Mouse (Mus musculus): ENCODE data around the gene Dnah12.
"Not testable (repeated sequence)": the region's sequence is repeated elsewhere in the genome, so short reads cannot be mapped to it uniquely, and the experiment has no call there.

Gene Dnah12

DNA sequence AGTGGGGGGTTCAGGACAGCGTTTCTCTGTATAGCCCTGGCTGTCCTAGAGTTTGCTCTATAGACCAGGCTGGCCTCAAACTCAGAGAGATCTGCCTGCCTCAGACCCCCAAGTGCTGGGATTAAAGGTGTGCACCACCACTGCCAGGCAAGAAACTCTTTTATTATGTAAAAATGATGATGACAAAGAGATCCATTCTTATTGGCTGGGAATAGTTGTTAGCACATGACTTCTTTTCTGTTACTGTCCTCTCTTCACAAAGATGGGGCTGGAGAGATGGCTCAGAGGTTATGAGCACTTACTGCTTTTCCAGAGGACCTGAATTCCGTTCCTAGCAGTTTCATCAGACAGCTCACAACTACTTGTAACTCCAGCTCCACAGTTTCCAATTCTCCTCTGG lies 186.9 kb downstream of the Dnah12 start:
- DNase-seq (ENCODE audit: low spot score in 2 of 2) = no peak

DNA sequence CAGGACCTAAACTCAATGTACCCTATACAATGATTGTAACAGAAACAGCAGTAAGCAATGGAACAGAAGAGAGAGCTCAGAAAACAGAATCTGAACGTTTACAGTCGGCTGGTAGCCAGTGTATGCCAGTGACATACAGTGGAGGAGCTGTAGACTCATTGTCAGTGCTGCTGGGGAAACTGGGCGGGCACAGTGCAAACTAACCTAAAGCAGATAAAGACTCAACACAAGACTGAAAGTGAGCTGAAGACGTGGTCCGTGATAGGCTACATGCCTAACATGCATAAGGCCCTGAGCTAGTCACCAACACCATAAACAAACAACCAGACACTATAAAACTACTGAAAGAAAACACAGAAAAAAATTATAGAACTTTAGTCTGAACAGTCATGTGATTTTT lies 188.6 kb downstream of the Dnah12 start:
- DNase-seq (ENCODE audit: low spot score in 2 of 2) = no peak

DNA sequence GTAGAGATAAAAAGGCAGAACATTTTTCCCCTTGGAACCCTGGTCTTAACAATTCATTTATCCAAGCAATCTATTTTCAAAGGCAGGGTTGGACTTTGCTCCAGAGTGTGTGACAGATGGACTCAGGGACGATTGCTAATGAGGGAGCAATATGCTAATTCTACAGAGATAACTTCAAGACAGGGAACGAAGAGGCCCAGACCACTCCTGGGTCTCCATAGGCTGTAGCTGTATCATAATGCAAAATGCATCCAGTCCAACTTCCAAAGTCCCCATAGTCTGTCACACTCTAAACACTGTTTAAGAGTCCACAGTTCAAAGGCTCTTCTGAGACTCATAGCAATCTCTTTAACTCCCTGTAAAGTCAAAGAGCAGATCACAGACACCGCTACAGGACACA lies 194.2 kb downstream of the Dnah12 start:
- no peak for DNase-seq (ENCODE audit: low spot score in 2 of 2)

DNA sequence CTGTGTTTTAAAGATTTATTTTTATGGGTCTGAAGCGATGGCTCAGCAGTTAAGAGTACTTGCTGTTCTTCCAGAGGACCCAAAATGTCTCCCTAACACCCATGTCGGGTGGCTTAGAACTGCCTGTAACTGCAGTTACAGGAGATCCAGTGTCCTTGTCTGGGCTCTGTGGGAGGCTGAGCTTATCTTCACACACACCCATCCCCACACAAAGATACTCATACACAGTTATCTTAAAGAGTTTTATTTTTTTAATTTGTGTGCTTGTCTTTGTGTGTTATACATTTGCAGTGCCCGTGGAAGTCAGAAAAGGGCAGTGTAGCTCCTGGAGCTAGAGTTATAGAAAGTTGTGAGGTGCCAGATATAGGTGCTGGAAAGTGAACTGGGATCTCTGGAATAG lies 197.7 kb downstream of the Dnah12 start:
- no peak for DNase-seq (ENCODE audit: low spot score in 2 of 2)

DNA sequence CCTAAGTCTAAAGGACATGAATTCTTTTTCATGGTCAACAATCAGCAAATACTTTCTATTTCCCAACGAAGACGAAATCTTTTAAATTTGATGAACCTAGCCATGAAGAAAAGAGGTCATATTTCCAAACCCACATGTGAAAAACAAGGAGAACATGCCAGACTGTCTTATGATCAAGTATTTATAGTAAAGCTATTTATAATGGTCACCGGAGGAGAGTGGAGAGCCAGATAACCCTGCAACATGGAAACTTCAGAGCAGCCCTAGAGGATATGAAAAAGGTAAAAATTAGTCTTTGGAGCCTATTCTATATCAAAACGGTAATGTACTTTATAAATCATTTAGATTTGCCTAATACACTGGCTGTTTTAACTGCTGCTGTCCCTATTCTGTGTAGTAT lies 201.3 kb downstream of the Dnah12 start, which contains the start of gene Asb14:
Asb14 (plus strand) TSS at position 166 of the 400 bp plus-strand sequence.
- no peak for DNase-seq (ENCODE audit: low spot score in 2 of 2)

DNA sequence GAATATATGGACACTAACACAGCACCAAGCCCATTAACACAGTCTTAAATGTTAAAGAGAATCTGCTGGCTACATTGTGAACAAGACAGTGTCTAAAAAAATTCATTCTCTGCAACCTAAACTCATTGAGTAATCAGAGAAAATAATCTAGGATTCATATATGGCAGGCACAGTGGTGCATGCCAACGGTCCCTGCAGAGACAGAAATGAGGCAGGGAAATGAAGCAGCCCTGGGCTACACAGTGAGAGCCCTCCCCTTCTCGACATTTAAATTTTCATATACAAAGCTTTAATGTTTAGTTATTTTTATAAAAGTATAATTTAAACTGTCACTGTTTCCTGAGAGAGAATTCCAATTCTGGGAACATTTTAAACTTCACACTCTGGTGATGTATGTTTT lies 206.4 kb downstream of the Dnah12 start:
- no peak for DNase-seq (ENCODE audit: low spot score in 2 of 2)

DNA sequence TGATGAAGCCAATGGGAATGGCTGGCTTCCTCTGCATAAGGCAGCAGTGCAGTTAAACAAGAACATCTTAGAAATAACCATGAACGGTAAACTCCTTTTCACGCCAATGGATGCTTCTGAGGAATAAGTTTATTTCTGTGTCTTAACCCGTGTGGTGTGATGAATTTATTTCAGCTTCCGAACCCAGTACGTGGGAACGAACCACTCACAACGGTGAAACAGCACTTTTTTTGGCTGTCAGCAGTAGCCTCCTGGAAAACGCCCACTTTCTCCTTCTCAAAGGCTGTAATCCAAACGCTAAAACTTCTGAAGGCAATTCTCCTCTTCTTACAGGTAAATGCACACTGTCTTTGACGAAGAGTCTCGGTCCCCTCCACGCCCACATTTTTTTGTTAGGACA lies 207.8 kb downstream of the Dnah12 start:
- no peak for DNase-seq (ENCODE audit: low spot score in 2 of 2)

DNA sequence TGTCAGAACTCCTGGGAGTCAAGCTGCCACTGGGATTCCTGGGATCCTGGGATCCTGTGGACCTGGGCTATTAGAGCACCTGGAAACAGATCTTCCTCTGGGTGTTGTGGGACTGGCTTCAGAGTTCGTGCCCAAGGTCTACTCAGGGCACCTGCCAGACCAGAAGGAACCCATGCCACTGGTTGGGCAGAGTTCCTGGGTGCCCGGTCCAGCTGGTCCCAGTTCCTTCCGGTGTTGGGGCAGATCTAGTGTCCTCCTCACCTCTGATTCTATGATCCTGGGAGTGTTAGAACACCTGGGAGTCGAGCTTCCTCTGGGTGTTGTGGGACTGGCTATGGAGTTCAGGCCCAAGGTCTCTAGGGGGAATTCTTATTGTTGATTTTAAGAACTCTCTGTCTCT lies 214.3 kb downstream of the Dnah12 start:
- DNase-seq (ENCODE audit: low spot score in 2 of 2) = no peak

DNA sequence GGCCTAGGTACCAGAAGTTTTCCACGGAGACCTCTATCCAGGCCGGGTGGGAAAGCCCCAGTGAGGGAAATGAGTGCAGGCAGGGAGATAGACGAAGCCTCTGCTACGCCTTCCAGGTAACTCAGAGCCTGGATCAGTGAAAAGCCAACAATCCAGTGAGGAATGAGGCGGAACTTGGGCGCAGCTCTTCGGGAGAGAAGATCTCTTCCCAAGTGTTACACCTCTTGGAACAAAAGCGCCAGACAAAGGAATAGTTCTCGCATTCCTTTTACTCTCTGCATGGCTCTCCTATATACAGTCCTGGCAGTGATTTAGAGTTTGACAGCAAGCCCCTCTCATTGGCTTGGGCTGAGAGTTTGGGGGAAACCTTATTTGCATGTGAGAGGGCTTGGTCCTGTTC lies 217.4 kb downstream of the Dnah12 start:
- not testable (repeated sequence) for DNase-seq (ENCODE audit: low spot score in 2 of 2)

DNA sequence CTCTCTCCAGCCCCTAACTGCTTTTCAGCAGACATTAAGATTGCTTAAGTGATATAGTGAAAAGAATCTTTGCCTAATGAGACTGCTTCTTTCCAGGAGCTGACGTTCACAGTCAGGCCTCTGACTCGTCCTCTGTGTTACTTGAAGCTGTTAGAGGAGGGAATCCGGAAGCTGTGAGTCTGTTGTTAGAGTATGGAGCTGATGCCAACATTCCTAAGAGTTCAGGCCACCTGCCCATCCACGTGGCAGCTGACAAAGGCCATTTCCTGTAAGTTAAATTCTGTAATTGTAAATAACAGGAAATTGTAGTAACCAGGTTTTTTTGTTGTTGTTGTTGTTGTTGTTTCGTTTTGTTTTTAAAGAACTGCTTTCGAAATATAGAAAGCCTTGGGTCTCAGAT lies 218.1 kb downstream of the Dnah12 start:
- no peak for DNase-seq (ENCODE audit: low spot score in 2 of 2)

DNA sequence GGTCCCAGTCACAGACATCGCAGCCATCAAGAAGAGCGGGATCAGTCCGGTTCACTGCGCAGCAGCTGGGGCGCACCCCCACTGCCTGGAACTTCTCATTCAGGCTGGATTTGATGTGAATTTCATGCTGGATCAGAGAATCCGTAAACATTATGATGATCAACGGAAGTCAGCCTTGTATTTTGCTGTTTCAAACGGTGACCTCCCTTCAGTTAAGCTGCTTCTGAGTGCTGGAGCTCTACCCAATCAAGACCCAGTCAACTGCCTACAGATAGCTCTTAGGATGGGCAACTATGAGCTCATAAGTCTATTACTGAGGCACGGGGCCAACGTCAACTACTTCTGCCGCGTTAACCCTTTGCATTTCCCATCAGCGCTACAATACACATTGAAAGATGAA lies 218.8 kb downstream of the Dnah12 start:
- DNase-seq (ENCODE audit: low spot score in 2 of 2) = no peak

DNA sequence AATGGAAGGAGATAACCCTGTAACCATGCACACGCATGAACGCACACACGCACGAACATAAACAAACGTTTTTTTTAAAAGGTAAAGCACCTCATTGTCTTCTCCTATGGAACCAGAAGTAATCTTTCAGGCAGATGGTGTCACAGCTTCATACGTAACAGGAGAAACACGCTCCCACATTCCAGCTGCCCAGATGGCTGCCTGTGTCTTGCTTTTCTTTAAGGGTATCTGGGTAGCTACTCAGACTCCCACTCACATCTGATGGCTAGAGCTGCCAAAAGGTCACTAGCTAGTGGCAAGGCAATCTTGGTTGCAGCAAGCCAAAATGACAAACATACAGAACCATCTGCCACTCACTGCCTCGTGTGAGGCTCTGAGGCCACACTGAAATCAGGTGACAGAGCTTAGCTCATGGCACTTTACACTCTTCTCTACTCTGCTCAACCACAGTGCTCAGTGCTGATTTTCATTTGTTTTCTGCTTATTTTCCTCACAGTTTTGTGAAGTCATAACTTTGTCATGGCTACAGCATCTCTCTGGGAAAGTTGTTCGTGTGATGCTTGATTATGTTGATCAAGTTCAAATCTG lies 220.7 kb downstream of the Dnah12 start:
- no peak for DNase-seq (ENCODE audit: low spot score in 2 of 2)

DNA sequence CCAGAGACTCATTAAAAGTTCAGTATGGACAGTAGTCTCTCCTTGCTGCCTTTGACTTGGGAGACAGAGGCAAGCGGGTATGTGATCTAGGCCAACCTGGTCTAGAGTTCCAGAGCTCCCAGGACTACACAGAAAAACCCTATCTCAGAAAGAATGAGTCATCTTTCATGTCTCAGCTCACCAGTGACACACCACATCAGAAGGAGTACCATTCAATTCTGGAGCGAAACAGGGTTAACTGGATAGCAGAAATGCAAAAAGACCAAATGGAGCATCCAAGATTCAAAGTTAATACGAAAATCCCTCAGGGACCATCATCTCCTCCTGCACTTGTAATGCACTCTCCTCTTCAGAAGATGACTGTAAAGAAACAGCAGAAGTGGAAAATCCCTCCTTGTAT lies 226.2 kb downstream of the Dnah12 start:
- no peak for DNase-seq (ENCODE audit: low spot score in 2 of 2)

DNA sequence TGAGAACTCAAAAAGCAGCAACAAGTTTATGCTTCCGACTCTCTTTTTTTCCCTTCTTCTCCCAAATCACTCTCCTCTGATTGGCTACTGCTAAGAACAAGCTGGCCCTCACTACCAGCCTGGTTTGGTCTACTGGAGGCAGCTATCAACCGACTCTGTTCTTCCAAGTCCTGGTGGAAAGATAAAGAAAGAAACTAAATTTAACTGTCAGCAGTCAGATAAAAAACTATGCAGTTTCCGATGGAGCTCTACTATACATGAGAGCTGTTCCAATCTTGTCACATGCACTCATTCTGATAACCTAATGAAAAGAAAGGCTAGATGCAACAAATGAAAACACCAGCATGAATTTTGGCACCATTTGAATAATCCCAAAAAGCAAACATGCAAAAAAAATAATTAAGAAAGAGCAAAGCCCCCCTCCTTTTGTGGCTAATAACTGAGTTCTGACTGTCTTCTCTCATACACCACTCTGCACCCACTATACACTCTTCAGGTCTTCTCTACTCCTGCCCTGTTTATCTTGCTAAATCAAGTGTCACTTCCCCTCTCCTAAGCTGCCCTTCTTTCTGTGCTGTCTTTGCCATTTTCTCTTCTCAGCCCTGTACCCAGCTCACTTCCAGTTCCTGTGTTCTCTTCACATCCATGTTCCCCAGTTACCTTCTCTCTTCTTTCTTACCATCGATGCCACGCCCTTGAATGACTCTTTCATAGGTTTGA lies 230.8 kb downstream of the Dnah12 start:
- DNase-seq (ENCODE audit: low spot score in 2 of 2) = no peak

DNA sequence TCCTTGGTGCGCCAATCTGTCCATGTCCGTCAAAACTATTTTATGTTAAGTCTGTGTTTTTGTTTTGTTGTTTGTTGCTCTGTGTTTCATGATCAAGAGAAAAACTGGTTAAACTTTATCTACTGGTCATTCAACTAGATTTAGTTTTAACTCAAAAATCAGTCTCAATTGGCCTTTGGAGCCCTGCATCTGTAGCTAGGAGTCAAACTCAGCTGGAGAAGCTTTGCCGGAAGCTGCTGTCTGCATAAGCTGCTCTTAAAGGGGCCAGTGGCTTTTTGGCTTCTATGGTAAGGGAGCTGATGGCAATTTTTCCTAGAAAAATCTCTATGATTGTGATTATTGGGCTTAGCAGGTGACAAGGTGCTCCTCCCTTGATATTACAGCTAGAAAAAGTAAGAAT lies 241.8 kb downstream of the Dnah12 start:
- DNase-seq (ENCODE audit: low spot score in 2 of 2) = no peak

DNA sequence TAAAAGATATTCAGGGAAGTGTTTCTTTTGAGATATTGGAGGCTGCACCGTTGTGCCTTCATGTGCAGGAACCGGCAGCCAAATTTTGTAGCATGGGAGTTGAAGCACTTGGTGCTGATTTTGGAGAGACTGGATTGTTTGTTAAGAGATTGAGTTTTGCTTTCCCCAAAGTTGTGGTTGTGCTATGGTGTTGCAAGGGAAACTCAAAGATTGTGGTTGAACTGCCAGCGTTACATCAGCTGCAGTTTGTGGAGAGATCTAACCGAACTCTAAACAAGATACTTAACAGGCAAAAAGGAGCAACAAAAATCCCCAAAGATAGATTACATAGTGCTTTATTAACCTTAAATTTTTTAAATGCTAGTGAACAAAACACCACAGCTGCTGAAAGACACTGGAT lies 242.5 kb downstream of the Dnah12 start:
- no peak for DNase-seq (ENCODE audit: low spot score in 2 of 2)

Data from spleen, postnatal 36 days (tissue).